Mouse (Mus musculus): ENCODE results near the gene Ifrd2. TPM values are rescaled to one million over a fixed set of nuclear protein-coding genes. Genes with fewer than 3 reads are reported as not detected.
A peak's percentile ranks its signal among the peaks of the same experiment; 100 is the strongest.

The Ifrd2 gene
- total and polyA plus RNA-seq, 2 experiments from 2014 or later: 6.5 to 8.4 TPM

- Histone ChIP-seq H3K9me3 (ENCODE audit: low read length) (no peaks in the 10 kb centered on the region), H3K4me2 (ENCODE audit: low read depth, low read length, poor library complexity, severe bottlenecking) (no peak overlapping the region), H3K4me3 (ENCODE audit: low read depth, low read length) (no peak overlapping the region), H3K36me3 (ENCODE audit: insufficient read depth, low read length) (peaks cover 13% of the 10 kb centered on the region), H3K4me1 (ENCODE audit: insufficient read depth, low read length) (no peaks in the 10 kb centered on the region), H3K27me3 (ENCODE audit: insufficient read depth, low read length) (no peaks in the 10 kb centered on the region), H3K27ac (ENCODE audit: low read depth, low read length) (peak overlapping the region; percentile 18; the same call in 1 of the 2 replicates), H3K9ac (replicated peaks; ENCODE audit: low read length, poor library complexity, severe bottlenecking) (no peak overlapping the region)
- TF ChIP-seq CTCF (IDR thresholded peaks at IDR 0.05): no peak
- no peak for ATAC-seq (ENCODE audit: low FRiP score)
- WGBS: 91% methylated on average over 11 of the region's 11 CpGs
- DNase-seq (ENCODE audit: low spot score): no peak
Measured at GRCm38 (mm10) chr9:107596619-107597569, 9.5 kb downstream of the Ifrd2 start.

DNA sequence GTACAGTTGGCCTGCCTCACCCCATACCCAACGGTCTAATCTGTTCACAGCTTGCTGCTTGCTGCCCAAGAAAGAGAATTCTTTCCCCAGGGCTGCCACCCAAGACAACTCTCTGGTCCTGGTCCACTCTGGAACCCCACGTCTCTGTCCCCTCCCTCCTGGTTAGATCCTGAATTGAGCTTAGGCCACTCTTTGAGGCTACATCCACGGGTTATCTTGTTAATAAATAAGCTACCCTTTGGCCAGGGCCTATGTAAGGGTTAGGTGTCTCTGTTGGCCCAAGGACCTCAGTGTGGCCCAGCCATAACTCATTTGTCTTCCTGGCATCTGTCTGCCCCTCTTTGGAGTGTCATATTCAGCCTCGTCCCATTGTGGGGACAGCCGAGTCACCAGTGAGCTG is 10.9 kb downstream of the Ifrd2 start:
- WGBS: 86% methylated on average over 5 of the region's 5 CpGs
- H3K27ac ChIP-seq (ENCODE audit: low read depth, low read length): no peak overlapping the region
- H3K9ac ChIP-seq (replicated peaks; ENCODE audit: low read length, poor library complexity, severe bottlenecking): no peak overlapping the region

DNA sequence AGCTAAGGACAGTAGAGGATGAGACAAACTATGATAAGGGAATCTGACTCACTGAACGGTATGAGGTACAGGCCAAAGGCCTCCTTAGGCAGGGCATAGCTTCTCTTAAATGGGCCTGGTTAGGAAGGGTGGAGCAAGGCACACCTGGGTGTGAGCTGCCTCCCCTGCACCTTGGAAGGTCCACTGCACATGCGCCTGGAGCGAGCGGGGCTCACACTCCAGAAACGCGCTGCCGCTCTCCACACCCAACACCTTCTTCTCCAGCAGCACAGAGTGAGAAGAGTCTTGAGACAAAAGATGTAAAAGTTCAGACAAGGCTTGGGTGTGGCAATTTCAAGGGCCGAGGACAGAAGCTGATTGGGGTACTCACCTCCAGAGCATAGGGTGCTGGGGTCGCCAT is 12.0 kb downstream of the Ifrd2 start:
- no peak overlapping the region for H3K4me3 ChIP-seq (ENCODE audit: low read depth, low read length)
- TF ChIP-seq CTCF (IDR thresholded peaks at IDR 0.05): no peak

More for the DNA sequence above, 10.9 kb downstream of the Ifrd2 start:
- Histone ChIP-seq H3K4me2 (ENCODE audit: low read depth, low read length, poor library complexity, severe bottlenecking) (no peak overlapping the region), H3K9me3 (ENCODE audit: low read length) (no peaks in the 10 kb centered on the region), H3K36me3 (ENCODE audit: insufficient read depth, low read length) (peaks cover 7% of the 10 kb centered on the region; the same call in 1 of the 2 replicates), H3K4me1 (ENCODE audit: insufficient read depth, low read length) (no peaks in the 10 kb centered on the region), H3K27me3 (ENCODE audit: insufficient read depth, low read length) (no peaks in the 10 kb centered on the region), H3K4me3 (ENCODE audit: low read depth, low read length) (no peak overlapping the region)
- DNase-seq (ENCODE audit: low spot score): no peak
- no peak for TF ChIP-seq CTCF (IDR thresholded peaks at IDR 0.05)
- no peak for ATAC-seq (ENCODE audit: low FRiP score)

DNA sequence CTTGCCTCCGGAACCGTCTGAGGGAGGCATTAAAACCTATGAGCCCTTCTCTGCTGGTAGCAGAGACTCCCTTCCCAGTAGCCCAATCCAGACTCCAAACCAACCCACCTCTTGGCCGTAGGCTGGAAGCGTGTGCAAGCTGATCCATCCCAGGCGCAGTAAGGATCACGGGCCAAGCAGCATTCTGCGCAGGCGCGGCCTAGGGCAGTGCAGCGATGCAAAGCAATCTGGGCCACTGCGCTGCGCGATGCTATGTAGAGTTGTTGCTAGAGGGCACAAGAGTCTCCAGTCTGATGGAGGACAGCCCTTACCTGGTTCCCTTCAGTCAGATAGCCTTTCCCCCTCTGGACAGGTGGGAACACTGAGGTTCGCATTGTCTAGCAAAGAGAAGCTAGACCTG is 12.4 kb downstream of the Ifrd2 start:
- Histone ChIP-seq H3K4me1 (ENCODE audit: insufficient read depth, low read length) (no peaks in the 10 kb centered on the region), H3K36me3 (ENCODE audit: insufficient read depth, low read length) (no peaks in the 10 kb centered on the region), H3K4me3 (ENCODE audit: low read depth, low read length) (no peak overlapping the region), H3K27ac (ENCODE audit: low read depth, low read length) (no peak overlapping the region), H3K9me3 (ENCODE audit: low read length) (no peaks in the 10 kb centered on the region), H3K4me2 (ENCODE audit: low read depth, low read length, poor library complexity, severe bottlenecking) (no peak overlapping the region), H3K9ac (replicated peaks; ENCODE audit: low read length, poor library complexity, severe bottlenecking) (no peak overlapping the region), H3K27me3 (ENCODE audit: insufficient read depth, low read length) (no peaks in the 10 kb centered on the region)
- DNase-seq (ENCODE audit: low spot score) (no peak), ATAC-seq (ENCODE audit: low FRiP score) (no peak)
- TF ChIP-seq CTCF (IDR thresholded peaks at IDR 0.05): no peak
- 77% methylated on average over 14 of the region's 14 CpGs for WGBS

More for the DNA sequence above, 12.0 kb downstream of the Ifrd2 start:
- DNase-seq (ENCODE audit: low spot score) (no peak), ATAC-seq (ENCODE audit: low FRiP score) (no peak)
- H3K9ac ChIP-seq (replicated peaks; ENCODE audit: low read length, poor library complexity, severe bottlenecking): no peak overlapping the region
- H3K36me3 ChIP-seq (ENCODE audit: insufficient read depth, low read length): no peaks in the 10 kb centered on the region
- no peak overlapping the region for H3K27ac ChIP-seq (ENCODE audit: low read depth, low read length)
- H3K9me3 ChIP-seq (ENCODE audit: low read length): no peaks in the 10 kb centered on the region
- H3K4me1 ChIP-seq (ENCODE audit: insufficient read depth, low read length): no peaks in the 10 kb centered on the region
- no peaks in the 10 kb centered on the region for H3K27me3 ChIP-seq (ENCODE audit: insufficient read depth, low read length)
- H3K4me2 ChIP-seq (ENCODE audit: low read depth, low read length, poor library complexity, severe bottlenecking): no peak overlapping the region
- WGBS: 93% methylated on average over 9 of the region's 9 CpGs

DNA sequence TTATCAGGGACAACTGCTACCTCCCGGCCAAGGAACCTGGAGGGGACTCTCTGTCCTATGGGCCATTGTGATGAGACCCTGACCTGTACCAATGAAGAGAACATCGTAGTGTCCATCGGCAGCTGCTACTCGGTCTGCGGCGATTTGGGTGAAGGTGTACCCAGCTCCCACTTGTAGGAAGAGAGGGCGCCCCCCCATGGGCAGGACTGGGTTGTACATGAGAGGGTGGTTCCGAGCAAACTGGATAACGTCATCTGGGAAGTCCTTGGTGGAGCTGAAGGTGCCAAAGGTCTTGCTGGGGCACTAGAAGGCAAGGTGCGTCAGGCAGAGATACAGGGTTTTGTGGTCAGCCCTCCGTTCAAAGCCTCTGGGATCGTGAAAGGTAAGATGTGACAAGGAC is 13.3 kb downstream of the Ifrd2 start:
- H3K9ac ChIP-seq (replicated peaks; ENCODE audit: low read length, poor library complexity, severe bottlenecking): no peak overlapping the region
- no peak overlapping the region for H3K4me2 ChIP-seq (ENCODE audit: low read depth, low read length, poor library complexity, severe bottlenecking)

GRCm38 (mm10) chr9:107601275-107601674 is 13.8 kb downstream of the Ifrd2 start:
- no peaks in the 10 kb centered on the region for H3K9me3 ChIP-seq (ENCODE audit: low read length)
- no peak for ATAC-seq (ENCODE audit: low FRiP score)
- H3K36me3 ChIP-seq (ENCODE audit: insufficient read depth, low read length): no peaks in the 10 kb centered on the region
- no peaks in the 10 kb centered on the region for H3K4me1 ChIP-seq (ENCODE audit: insufficient read depth, low read length)
- H3K27ac ChIP-seq (ENCODE audit: low read depth, low read length): no peak overlapping the region
- no peak overlapping the region for H3K4me2 ChIP-seq (ENCODE audit: low read depth, low read length, poor library complexity, severe bottlenecking)
- no peak overlapping the region for H3K4me3 ChIP-seq (ENCODE audit: low read depth, low read length)
- WGBS: 86% methylated on average over 11 of the region's 11 CpGs
- H3K9ac ChIP-seq (replicated peaks; ENCODE audit: low read length, poor library complexity, severe bottlenecking): no peak overlapping the region
- TF ChIP-seq CTCF (IDR thresholded peaks at IDR 0.05): no peak
- no peak for DNase-seq (ENCODE audit: low spot score)
- H3K27me3 ChIP-seq (ENCODE audit: insufficient read depth, low read length): no peaks in the 10 kb centered on the region

More for the DNA sequence above, 13.3 kb downstream of the Ifrd2 start:
- 85% methylated on average over 12 of the region's 12 CpGs for WGBS
- ATAC-seq (ENCODE audit: low FRiP score): no peak
- no peaks in the 10 kb centered on the region for H3K36me3 ChIP-seq (ENCODE audit: insufficient read depth, low read length)
- TF ChIP-seq CTCF (IDR thresholded peaks at IDR 0.05): peak; percentile 32
- no peak overlapping the region for H3K4me3 ChIP-seq (ENCODE audit: low read depth, low read length)
- H3K27ac ChIP-seq (ENCODE audit: low read depth, low read length): no peak overlapping the region
- H3K27me3 ChIP-seq (ENCODE audit: insufficient read depth, low read length): no peaks in the 10 kb centered on the region
- no peaks in the 10 kb centered on the region for H3K4me1 ChIP-seq (ENCODE audit: insufficient read depth, low read length)
- H3K9me3 ChIP-seq (ENCODE audit: low read length): no peaks in the 10 kb centered on the region
- no peak for DNase-seq (ENCODE audit: low spot score)

Measured in midbrain, postnatal 0 days (tissue).